Mouse (Mus musculus): ENCODE data around the gene Reep3.
"Not testable (repeated sequence)": the region's sequence is repeated elsewhere in the genome, so short reads cannot be mapped to it uniquely, and the experiment has no call there.

The Reep3 gene

GRCm38 (mm10) chr10:67010521-67010920, 86.2 kb downstream of the Reep3 start:
- no peak for DNase-seq

DNA sequence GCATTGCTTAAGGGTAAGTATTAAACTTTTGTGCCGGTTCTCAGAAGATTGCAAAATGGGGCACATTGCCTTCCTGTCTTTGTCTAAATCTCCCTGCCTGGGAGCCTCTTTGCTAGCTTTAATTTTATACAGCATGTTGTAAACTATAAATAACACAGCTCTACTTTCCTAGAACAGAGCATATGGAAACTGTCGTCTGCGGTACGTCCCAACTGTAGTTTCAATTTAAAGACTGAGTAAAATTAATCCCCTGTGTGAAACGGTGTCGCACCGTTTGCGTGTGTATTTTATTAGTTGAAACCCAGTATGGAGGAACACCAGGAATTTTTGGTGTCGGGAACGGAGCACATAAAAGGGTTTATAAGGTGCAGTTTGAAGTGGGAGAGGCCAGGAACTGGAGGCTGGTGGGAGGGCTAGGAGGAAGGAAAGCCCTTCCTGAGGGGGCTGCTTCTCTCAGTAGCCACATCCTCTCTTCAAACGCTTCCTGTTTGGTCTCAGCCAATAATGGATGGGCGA, 92.2 kb downstream of the Reep3 start:
- DNase-seq, result peak; percentile 44 to 50

- DNase-seq, result peak; percentile 59
Observed at GRCm38 (mm10) chr10:67003743-67004526, 92.8 kb downstream of the Reep3 start.

GRCm38 (mm10) chr10:67003009-67003742, 93.6 kb downstream of the Reep3 start:
- DNase-seq, result peak; percentile 37 to 44

DNA sequence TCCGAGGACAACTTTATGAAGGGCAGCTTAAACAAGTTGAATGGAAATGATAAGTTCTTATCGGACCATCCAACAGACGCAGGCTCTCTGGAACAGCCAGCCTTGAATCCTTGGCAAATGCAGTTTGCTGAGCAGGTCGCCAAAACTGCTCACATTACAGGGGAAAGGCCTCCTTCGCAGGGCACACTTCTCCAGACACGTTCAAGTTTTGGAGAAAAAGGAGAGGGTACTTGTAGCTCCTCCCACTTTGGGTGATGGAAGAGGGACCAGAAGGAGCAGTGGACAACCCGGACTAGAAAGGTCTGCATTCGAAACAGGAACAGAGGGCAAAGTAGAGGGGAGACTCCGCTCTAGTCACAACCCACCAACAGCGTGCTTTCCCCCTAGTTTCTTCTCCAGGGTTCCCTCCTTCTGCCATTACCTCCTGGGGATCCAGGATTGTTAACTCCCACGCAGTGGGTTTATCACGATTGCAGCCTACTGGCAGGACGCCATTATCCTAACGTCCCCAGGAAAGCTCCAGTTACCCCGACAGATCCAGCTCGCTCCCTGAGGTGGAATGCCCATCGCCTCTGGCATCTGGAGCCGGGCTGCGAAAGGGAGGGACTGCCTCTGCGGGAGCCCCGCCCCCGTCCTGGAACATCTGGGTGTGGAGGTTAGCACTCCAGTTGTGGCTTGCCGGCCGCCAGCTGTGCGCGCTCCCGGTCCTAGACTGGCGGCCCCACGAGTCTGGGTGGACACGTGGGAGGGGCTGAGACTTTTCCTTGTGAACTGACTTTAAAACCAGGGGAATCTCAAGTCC, 94.3 kb downstream of the Reep3 start:
- DNase-seq, result peak in 1 of 2 experiments; percentile 12

GRCm38 (mm10) chr10:67000958-67001615, 95.7 kb downstream of the Reep3 start:
- DNase-seq, result not testable (repeated sequence)

DNA sequence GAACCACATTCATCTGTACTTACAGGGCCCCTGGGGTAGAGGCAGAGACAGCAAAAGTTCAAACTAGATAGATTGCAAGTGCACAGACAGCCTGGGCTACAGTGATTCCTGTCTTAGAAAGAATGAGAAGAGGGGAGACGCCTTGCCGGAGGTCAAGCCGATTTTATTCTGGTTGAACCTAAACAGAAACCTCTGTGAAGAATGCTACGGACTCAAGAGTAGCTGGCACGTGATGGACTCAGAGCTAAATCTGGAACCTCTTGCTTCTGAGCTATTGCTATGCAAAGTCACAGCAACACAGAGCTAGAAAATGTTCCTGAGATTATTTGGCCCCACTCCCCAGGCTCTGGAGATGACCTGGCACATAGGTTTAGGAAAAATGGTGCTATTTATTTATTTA, 96.6 kb downstream of the Reep3 start:
- no peak for DNase-seq

GRCm38 (mm10) chr10:66998770-66999169, 98.0 kb downstream of the Reep3 start:
- DNase-seq, result peak; percentile 62 to 67

DNA sequence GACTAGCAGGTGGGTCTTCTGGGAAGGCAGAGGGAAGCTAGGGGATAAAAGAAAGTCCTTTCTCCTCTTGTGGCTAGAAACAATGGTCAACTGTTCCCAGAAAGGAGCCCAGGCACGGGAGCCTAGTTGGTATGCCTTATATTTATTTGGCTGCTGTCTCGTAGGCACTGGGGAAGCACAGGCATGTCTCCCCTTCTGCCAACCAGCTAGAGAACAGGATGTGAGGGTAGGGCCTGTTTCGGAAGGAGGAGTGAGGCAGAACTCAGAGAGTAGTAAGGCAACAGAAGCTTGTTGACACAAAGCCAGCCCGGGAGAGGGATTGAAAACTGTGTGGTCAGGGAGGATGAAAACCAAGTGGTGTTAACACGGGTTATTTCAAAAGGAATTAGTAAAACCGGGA, 101.6 kb downstream of the Reep3 start:
- no peak for DNase-seq

DNA sequence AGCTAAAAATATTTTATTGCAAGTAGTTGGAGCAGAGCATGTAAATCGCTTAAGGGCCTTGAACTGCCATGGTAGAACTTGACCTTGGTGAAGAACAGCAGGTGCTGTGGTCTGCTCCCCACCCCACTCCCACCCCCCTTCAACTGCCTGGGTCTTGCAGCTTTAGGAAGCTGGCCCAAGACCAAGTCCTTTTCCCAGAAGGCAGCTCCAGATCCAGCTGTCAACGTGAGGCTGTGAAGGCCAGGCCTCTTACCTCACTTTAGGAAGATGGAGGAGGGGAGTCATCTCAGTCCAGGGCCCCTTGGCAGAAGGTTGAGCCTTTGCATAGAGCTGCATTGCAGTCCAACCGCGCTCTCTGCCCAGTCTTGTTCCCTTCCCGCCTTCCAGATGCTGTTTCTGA, 102.3 kb downstream of the Reep3 start:
- DNase-seq, result no peak

DNA sequence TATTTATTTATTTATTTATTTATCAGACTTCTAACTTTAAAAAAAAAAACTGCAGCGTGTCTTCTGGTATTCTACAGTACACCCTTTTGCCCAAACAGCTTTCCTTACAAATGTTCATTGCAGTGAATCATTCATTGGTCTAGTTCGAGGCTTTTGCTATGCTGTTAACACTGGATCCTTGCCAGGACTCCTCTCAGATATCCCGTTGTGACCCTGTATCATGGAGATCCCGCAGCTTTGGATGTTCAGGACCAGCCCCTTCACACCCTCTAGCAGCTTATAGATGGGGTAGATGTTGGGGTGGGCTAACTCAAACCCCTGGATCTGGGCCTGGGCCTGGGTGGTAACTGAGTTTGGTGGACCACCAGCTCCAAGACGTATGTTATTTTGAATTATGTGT, 104.2 kb downstream of the Reep3 start:
- DNase-seq, result no peak

GRCm38 (mm10) chr10:66990506-66990905, 106.2 kb downstream of the Reep3 start:
- DNase-seq, result no peak

DNA sequence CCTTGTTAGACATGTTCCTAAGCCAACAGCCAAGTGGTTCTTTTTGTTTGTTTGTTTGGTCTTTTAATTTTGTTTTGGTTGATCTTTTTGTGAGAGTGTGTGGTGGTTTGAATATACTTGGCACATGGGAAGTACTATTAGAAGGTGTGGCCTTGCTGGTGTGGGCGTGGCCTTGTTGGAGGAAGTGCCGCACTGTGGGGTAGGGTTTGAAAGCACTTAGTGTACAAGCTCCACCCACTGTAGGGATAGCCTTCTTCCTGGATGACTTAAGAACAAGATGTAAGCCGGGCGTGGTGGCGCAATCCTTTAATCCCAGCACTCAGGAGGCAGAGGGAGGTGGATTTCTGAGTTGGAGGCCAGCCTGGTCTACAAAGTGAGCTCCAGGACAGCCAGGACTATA, 113.7 kb downstream of the Reep3 start:
- no peak for DNase-seq

- DNase-seq, result no peak
Observed at GRCm38 (mm10) chr10:66978215-66978614, 118.5 kb downstream of the Reep3 start.

DNA sequence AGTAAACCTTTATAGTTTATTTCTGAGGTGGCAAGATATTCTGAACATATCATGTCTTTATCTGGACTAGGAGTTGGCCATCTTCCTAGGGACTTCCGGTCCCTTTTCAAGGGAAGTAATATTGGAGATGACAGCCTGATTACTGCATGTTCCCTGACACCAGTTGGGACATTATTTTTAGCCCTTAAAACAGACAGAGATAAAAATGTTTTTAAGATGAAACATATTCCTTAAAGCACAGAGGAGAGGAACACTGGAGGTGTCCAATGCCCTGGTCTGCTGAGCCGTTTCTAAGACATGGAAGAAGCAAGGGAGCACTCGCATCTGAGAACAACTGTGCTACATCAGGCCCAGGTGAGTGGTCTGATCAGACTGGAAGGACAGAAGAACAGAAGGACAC, 119.7 kb downstream of the Reep3 start:
- no peak for DNase-seq

DNA sequence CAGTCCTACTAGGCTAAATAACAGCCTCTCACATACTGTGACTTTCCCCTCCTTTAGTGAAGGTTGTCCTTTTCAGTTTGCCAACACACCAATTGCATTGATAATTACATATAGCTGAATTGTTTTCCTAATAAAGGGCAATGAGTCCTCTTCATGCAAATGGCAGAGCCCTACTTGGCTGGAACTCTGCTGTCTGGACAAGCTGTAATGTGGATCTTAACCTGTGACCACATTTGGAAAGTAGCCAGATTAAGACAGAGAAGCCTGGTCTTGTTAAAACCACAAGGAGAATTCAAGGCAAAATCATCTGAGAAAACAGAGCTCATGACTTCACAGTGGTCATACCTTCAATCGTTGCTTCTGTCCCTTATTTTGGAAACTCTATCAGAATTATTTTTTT, 121.3 kb downstream of the Reep3 start:
- DNase-seq, result no peak

DNA sequence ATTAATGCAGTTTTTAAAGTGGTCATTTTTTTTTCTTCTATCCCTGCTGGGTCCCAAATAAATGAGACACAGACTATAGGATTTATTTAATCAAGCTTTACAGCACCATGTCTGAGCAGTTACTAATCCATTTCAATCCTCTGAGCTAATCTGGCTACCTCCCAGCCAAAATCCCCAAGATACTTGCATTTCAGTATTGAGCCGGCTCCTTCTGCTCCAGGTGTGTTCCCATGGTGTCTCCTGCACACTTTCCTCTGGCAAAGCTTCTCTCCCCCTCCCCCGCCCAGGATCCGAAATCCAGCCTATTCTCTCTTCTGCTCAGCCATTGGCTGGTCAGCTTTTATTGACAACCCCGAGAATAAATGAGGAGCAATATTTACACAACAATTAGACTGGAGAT, 122.3 kb downstream of the Reep3 start:
- no peak for DNase-seq

GRCm38 (mm10) chr10:66973866-66974265, 122.9 kb downstream of the Reep3 start:
- no peak for DNase-seq

DNA sequence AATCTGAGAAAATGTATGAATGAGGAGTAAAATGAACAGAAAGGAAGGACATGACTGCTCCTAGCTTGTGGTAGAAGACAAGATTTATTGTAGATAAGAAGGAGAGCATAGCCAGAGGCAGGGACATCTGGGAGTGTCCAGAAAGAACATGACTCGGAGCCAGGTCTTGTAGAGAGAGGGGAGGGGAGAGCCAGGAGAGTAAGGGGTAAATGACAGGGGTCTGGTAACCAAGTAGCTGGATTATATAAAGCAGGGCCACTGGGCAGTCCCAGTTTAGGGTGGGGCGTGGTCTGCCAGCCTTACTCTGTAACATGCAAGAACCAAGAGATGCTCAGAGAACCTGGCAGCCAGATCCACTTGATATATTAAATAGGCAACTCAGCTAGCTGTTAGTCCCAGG, 123.5 kb downstream of the Reep3 start:
- no peak for DNase-seq

GRCm38 (mm10) chr10:66970336-66971115, 126.2 kb downstream of the Reep3 start:
- no peak for DNase-seq

DNA sequence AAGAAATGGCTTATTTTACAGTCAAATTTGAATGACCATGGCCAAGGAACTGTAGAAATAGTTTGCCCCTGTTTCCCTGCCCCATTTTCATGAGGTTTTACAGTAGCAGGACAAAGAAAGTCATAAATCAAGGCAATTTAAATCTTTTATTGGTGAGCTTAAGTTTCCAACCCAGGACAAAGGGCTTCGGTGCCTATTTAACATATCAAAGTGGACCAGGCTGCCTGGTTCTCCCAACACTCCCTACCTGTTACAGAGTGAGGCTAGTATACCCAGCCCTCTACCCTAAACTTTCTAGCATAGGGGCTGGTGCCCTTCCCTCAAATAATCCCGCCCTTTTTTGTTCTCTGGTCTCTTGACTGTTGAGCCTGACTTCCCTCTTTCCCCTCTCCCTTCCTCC, 127.2 kb downstream of the Reep3 start:
- no peak for DNase-seq

- DNase-seq, result no peak
Observed at GRCm38 (mm10) chr10:66969081-66969480, 127.7 kb downstream of the Reep3 start.

Data from B cell, adult 2 months (primary cell).